Mouse (Mus musculus): ENCODE data around the gene Lclat1. TPM values are rescaled to one million over a fixed set of nuclear protein-coding genes. Genes with fewer than 3 reads are reported as not detected.

Lclat1 gene
- polyA plus RNA-seq, 1 experiment from 2014 or later = 3.4 TPM

- Histone ChIP-seq H3K36me3 (ENCODE audit: control insufficient read depth, insufficient read depth) (no peaks in the 10 kb centered on the region), H3K4me3 (ENCODE audit: low read depth, low read length) (no peak overlapping the region), H3K27me3 (ENCODE audit: control insufficient read depth, insufficient read depth, low read depth, low read length) (no peaks in the 10 kb centered on the region), H3K27ac (ENCODE audit: low read length) (no peak overlapping the region), H3K4me1 (ENCODE audit: control insufficient read depth, low read depth, low read length) (no peaks in the 10 kb centered on the region), H3K9ac (ENCODE audit: low read depth, low read length) (no peak overlapping the region), H3K4me2 (ENCODE audit: low read depth, low read length) (no peak overlapping the region), H3K9me3 (replicated peaks; ENCODE audit: control insufficient read depth, low read length) (no peaks in the 10 kb centered on the region)
- ATAC-seq (ENCODE audit: low read depth) = no peak
- WGBS (ENCODE audit: insufficient replicate concordance) = 64% methylated on average over 2 of the region's 2 CpGs
Measured at GRCm38 (mm10) chr17:73195074-73195723, 87.4 kb downstream of the Lclat1 start.

DNA sequence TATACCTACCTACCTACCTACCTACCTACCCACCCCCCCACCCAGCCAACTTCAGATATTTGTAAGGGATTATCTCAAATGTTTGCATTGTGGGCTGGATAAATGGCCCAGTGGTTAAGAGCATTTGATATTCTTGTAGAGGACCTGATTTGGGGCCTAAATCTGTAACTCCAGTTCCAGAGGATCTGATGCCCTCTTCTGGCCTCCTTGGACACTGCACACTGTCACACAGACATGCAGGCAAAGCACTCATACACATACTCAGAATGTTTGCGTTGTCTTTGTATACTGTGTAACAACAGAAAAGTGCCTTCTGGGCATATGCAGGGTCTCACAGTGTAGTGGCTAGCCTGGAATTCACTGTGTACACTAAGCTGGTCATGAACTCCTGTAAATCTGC lies 88.4 kb downstream of the Lclat1 start:
- no peak overlapping the region for H3K27ac ChIP-seq (ENCODE audit: low read length)
- H3K4me3 ChIP-seq (ENCODE audit: low read depth, low read length) = no peak overlapping the region
- no peaks in the 10 kb centered on the region for H3K9me3 ChIP-seq (replicated peaks; ENCODE audit: control insufficient read depth, low read length)
- 79% methylated on average over 1 of the region's 1 CpGs for WGBS (ENCODE audit: insufficient replicate concordance)
- H3K9ac ChIP-seq (ENCODE audit: low read depth, low read length) = no peak overlapping the region
- no peaks in the 10 kb centered on the region for H3K36me3 ChIP-seq (ENCODE audit: control insufficient read depth, insufficient read depth)
- no peaks in the 10 kb centered on the region for H3K27me3 ChIP-seq (ENCODE audit: control insufficient read depth, insufficient read depth, low read depth, low read length)
- no peak for ATAC-seq (ENCODE audit: low read depth)
- no peaks in the 10 kb centered on the region for H3K4me1 ChIP-seq (ENCODE audit: control insufficient read depth, low read depth, low read length)
- no peak overlapping the region for H3K4me2 ChIP-seq (ENCODE audit: low read depth, low read length)

GRCm38 (mm10) chr17:73197724-73198123 lies 89.9 kb downstream of the Lclat1 start:
- Histone ChIP-seq H3K27ac (ENCODE audit: low read length) (no peak overlapping the region), H3K4me3 (ENCODE audit: low read depth, low read length) (no peak overlapping the region), H3K4me1 (ENCODE audit: control insufficient read depth, low read depth, low read length) (no peaks in the 10 kb centered on the region), H3K9me3 (replicated peaks; ENCODE audit: control insufficient read depth, low read length) (no peaks in the 10 kb centered on the region; the same call in 1 of the 2 replicates), H3K36me3 (ENCODE audit: control insufficient read depth, insufficient read depth) (no peaks in the 10 kb centered on the region), H3K9ac (ENCODE audit: low read depth, low read length) (no peak overlapping the region), H3K27me3 (ENCODE audit: control insufficient read depth, insufficient read depth, low read depth, low read length) (no peaks in the 10 kb centered on the region), H3K4me2 (ENCODE audit: low read depth, low read length) (no peak overlapping the region)
- WGBS (ENCODE audit: insufficient replicate concordance) = 43% methylated on average over 1 of the region's 1 CpGs
- no peak for ATAC-seq (ENCODE audit: low read depth)

- ATAC-seq (ENCODE audit: low read depth) = no peak
- no peaks in the 10 kb centered on the region for H3K36me3 ChIP-seq (ENCODE audit: control insufficient read depth, insufficient read depth)
- no peak overlapping the region for H3K4me2 ChIP-seq (ENCODE audit: low read depth, low read length)
Measured at GRCm38 (mm10) chr17:73199387-73199786, 91.6 kb downstream of the Lclat1 start.

DNA sequence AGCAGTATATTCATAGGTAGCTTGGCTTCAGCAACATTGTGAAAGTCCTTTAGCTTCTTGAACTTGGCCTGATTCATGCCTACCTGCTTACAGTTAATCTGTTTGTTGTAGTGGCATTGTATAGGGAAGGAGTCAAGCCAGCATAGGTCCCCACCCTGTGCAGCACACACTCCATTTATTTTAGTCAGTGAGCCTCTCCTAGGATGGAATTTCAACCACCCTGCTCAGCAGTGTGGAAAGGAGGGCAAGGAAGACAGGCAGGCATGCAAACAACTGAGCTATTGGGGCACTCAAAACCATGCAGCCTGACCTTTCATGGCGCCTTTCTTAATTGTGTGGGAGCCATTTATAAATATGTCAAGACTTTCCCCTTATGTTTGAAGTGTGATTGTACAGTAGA lies 92.6 kb downstream of the Lclat1 start:
- ATAC-seq (ENCODE audit: low read depth) = no peak
- H3K4me2 ChIP-seq (ENCODE audit: low read depth, low read length) = no peak overlapping the region
- H3K27me3 ChIP-seq (ENCODE audit: control insufficient read depth, insufficient read depth, low read depth, low read length) = no peaks in the 10 kb centered on the region
- 40% methylated on average over 1 of the region's 1 CpGs for WGBS (ENCODE audit: insufficient replicate concordance)
- no peak overlapping the region for H3K4me3 ChIP-seq (ENCODE audit: low read depth, low read length)
- H3K27ac ChIP-seq (ENCODE audit: low read length) = no peak overlapping the region
- H3K9ac ChIP-seq (ENCODE audit: low read depth, low read length) = no peak overlapping the region
- no peaks in the 10 kb centered on the region for H3K36me3 ChIP-seq (ENCODE audit: control insufficient read depth, insufficient read depth)
- no peaks in the 10 kb centered on the region; the same call in 1 of the 2 replicates for H3K9me3 ChIP-seq (replicated peaks; ENCODE audit: control insufficient read depth, low read length)
- no peaks in the 10 kb centered on the region for H3K4me1 ChIP-seq (ENCODE audit: control insufficient read depth, low read depth, low read length)

More at GRCm38 (mm10) chr17:73199387-73199786, 91.6 kb downstream of the Lclat1 start:
- Histone ChIP-seq H3K27me3 (ENCODE audit: control insufficient read depth, insufficient read depth, low read depth, low read length) (no peaks in the 10 kb centered on the region), H3K9ac (ENCODE audit: low read depth, low read length) (no peak overlapping the region), H3K4me1 (ENCODE audit: control insufficient read depth, low read depth, low read length) (no peaks in the 10 kb centered on the region), H3K4me3 (ENCODE audit: low read depth, low read length) (no peak overlapping the region), H3K9me3 (replicated peaks; ENCODE audit: control insufficient read depth, low read length) (no peaks in the 10 kb centered on the region; the same call in 1 of the 2 replicates), H3K27ac (ENCODE audit: low read length) (no peak overlapping the region)

GRCm38 (mm10) chr17:73203642-73204332 lies 96.0 kb downstream of the Lclat1 start:
- Histone ChIP-seq H3K27ac (ENCODE audit: low read length) (no peak overlapping the region), H3K4me1 (ENCODE audit: control insufficient read depth, low read depth, low read length) (no peaks in the 10 kb centered on the region), H3K4me3 (ENCODE audit: low read depth, low read length) (no peak overlapping the region), H3K9me3 (replicated peaks; ENCODE audit: control insufficient read depth, low read length) (no peaks in the 10 kb centered on the region; the same call in 1 of the 2 replicates), H3K4me2 (ENCODE audit: low read depth, low read length) (no peak overlapping the region), H3K36me3 (ENCODE audit: control insufficient read depth, insufficient read depth) (no peaks in the 10 kb centered on the region), H3K9ac (ENCODE audit: low read depth, low read length) (no peak overlapping the region), H3K27me3 (ENCODE audit: control insufficient read depth, insufficient read depth, low read depth, low read length) (no peaks in the 10 kb centered on the region)
- ATAC-seq (ENCODE audit: low read depth) = no peak
- 81% methylated on average over 15 of the region's 15 CpGs for WGBS (ENCODE audit: insufficient replicate concordance)

GRCm38 (mm10) chr17:73210960-73211531 lies 103.3 kb downstream of the Lclat1 start:
- no peak for ATAC-seq (ENCODE audit: low read depth)
- no peak overlapping the region for H3K4me2 ChIP-seq (ENCODE audit: low read depth, low read length)
- H3K27ac ChIP-seq (ENCODE audit: low read length) = no peak overlapping the region
- H3K27me3 ChIP-seq (ENCODE audit: control insufficient read depth, insufficient read depth, low read depth, low read length) = no peaks in the 10 kb centered on the region
- no peaks in the 10 kb centered on the region for H3K36me3 ChIP-seq (ENCODE audit: control insufficient read depth, insufficient read depth)
- H3K4me1 ChIP-seq (ENCODE audit: control insufficient read depth, low read depth, low read length) = no peaks in the 10 kb centered on the region
- no peak overlapping the region for H3K4me3 ChIP-seq (ENCODE audit: low read depth, low read length)
- H3K9ac ChIP-seq (ENCODE audit: low read depth, low read length) = no peak overlapping the region
- H3K9me3 ChIP-seq (replicated peaks; ENCODE audit: control insufficient read depth, low read length) = no peaks in the 10 kb centered on the region
- WGBS (ENCODE audit: insufficient replicate concordance) = 67% methylated on average over 5 of the region's 5 CpGs

DNA sequence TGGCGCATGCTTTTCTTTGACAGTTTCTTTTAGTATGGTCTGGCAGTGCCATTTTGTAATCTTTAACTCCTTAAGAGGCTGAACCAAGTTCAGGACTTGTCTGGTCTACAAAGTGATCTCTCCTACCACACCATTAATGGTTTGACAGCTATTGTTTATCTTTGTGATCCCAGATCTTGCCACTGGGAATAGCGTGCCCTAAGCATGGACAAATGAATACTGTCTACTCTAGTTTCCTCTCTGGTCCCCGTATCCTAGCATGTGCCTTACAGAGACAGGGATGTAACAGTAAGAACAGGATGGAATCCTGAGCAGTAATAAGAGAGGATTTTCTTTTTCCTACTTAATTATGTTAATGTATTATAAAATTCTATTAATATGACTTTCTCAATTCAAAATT lies 105.0 kb downstream of the Lclat1 start:
- no peaks in the 10 kb centered on the region for H3K9me3 ChIP-seq (replicated peaks; ENCODE audit: control insufficient read depth, low read length)
- no peaks in the 10 kb centered on the region for H3K27me3 ChIP-seq (ENCODE audit: control insufficient read depth, insufficient read depth, low read depth, low read length)
- H3K36me3 ChIP-seq (ENCODE audit: control insufficient read depth, insufficient read depth) = no peaks in the 10 kb centered on the region
- H3K4me1 ChIP-seq (ENCODE audit: control insufficient read depth, low read depth, low read length) = no peaks in the 10 kb centered on the region
- H3K4me3 ChIP-seq (ENCODE audit: low read depth, low read length) = no peak overlapping the region
- WGBS (ENCODE audit: insufficient replicate concordance) = 69% methylated on average over 3 of the region's 3 CpGs
- ATAC-seq (ENCODE audit: low read depth) = no peak
- no peak overlapping the region for H3K27ac ChIP-seq (ENCODE audit: low read length)
- H3K9ac ChIP-seq (ENCODE audit: low read depth, low read length) = no peak overlapping the region
- no peak overlapping the region for H3K4me2 ChIP-seq (ENCODE audit: low read depth, low read length)

GRCm38 (mm10) chr17:73213187-73213586 lies 105.4 kb downstream of the Lclat1 start:
- Histone ChIP-seq H3K9me3 (replicated peaks; ENCODE audit: control insufficient read depth, low read length) (no peaks in the 10 kb centered on the region), H3K4me2 (ENCODE audit: low read depth, low read length) (no peak overlapping the region), H3K4me1 (ENCODE audit: control insufficient read depth, low read depth, low read length) (no peaks in the 10 kb centered on the region), H3K4me3 (ENCODE audit: low read depth, low read length) (no peak overlapping the region), H3K36me3 (ENCODE audit: control insufficient read depth, insufficient read depth) (no peaks in the 10 kb centered on the region), H3K27ac (ENCODE audit: low read length) (no peak overlapping the region), H3K9ac (ENCODE audit: low read depth, low read length) (no peak overlapping the region), H3K27me3 (ENCODE audit: control insufficient read depth, insufficient read depth, low read depth, low read length) (no peaks in the 10 kb centered on the region)
- ATAC-seq (ENCODE audit: low read depth) = no peak
- 36% methylated on average over 1 of the region's 1 CpGs for WGBS (ENCODE audit: insufficient replicate concordance)

All from liver, embryonic 16.5 days (tissue).